Mouse (Mus musculus): ENCODE results near the gene Slc35e4. TPM values are rescaled to one million over a fixed set of nuclear protein-coding genes. Genes with fewer than 3 reads are reported as not detected.

The Slc35e4 gene
- polyA plus RNA-seq, 1 experiment = 69.6 TPM

DNA sequence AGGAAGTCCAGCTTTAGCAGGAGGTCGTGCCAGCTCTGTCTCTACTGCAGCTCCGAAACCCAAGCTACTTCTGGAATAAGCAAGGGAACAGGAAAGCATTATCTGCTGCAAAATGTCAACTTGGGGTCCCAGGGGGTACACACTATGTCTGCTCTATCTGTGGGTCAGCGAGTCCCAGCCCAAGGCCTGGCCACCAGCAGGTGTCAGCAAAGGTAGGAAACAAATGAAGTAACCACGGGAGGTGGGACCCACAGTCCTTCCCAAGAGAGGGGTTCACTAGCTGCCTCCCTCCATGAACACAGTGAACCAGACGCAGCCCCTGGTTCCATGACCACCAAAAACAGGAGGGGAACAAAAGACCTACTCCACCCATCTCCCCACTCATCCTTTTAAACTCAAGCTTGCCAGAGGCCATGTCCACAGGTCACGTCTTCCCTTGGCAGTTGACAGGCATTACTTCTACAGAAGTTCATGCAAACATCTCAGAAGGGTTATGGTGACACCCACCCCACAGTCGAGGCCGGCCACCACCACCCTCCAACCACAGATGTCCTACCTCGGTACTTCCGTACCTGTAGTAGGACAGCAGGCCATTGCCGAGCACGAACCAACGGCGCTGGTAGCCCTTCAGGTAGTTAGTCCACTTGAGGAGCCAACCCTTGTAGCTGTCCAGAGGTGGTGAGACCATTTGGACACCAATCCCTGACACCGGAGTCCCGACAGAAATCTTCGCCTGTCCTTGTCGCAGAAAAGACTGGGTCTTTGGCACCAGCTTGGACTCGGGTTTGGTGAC lies 51.6 kb downstream of the Slc35e4 start:
- TF ChIP-seq MYOG (IDR thresholded peaks at IDR 0.05; ENCODE audit: control insufficient read depth in 1 of 3, insufficient read depth in 1 of 3, insufficient read length in 2 of 3, low read depth in 2 of 3) = no peak
- no peak for TF ChIP-seq MAX (IDR thresholded peaks at IDR 0.05; ENCODE audit: low read depth)
- TF ChIP-seq TCF12 (IDR thresholded peaks at IDR 0.05; ENCODE audit: insufficient read depth, poor library complexity, severe bottlenecking) = no peak
- no peak for TF ChIP-seq SRF (IDR thresholded peaks at IDR 0.05; ENCODE audit: control insufficient read depth, insufficient read length, low read depth)
- TF ChIP-seq MYOD1 (IDR thresholded peaks at IDR 0.05; ENCODE audit: control insufficient read depth in 1 of 3, insufficient read length in 2 of 3, low read depth in 2 of 3) = no peak
- no peak for TF ChIP-seq REST (IDR thresholded peaks at IDR 0.05; ENCODE audit: insufficient read depth, insufficient read length)
- no peak for TF ChIP-seq CEBPB (IDR thresholded peaks at IDR 0.05; ENCODE audit: insufficient read depth, poor library complexity, severe bottlenecking)
- TF ChIP-seq E2F4 (IDR thresholded peaks at IDR 0.05; ENCODE audit: insufficient read depth) = no peak
- TF ChIP-seq POLR2AphosphoS2 (IDR thresholded peaks at IDR 0.05; ENCODE audit: insufficient read length, low read depth) = no peak
- no peak for TF ChIP-seq TCF3 (IDR thresholded peaks at IDR 0.05; ENCODE audit: insufficient read length, low read depth)
- no peak for TF ChIP-seq USF1 (IDR thresholded peaks at IDR 0.05; ENCODE audit: low read depth)
- no peak for TF ChIP-seq POLR2A (IDR thresholded peaks at IDR 0.05; ENCODE audit: insufficient read length, low read depth)
- no peaks in the 10 kb centered on the region for H3K79me2 ChIP-seq (ENCODE audit: control insufficient read depth, insufficient read depth)
- no peaks in the 10 kb centered on the region for H3K27me3 ChIP-seq (ENCODE audit: control insufficient read depth, insufficient read depth, insufficient read length)
- H3K36me3 ChIP-seq (ENCODE audit: control insufficient read depth, insufficient read depth) = no peaks in the 10 kb centered on the region
- peak overlapping the region; percentile 70 for H3K4me2 ChIP-seq (ENCODE audit: low read depth)
- peak overlapping the region; percentile 27 for H3K4me3 ChIP-seq
- H3ac ChIP-seq (ENCODE audit: control insufficient read depth, insufficient read length) = no peak overlapping the region

DNA sequence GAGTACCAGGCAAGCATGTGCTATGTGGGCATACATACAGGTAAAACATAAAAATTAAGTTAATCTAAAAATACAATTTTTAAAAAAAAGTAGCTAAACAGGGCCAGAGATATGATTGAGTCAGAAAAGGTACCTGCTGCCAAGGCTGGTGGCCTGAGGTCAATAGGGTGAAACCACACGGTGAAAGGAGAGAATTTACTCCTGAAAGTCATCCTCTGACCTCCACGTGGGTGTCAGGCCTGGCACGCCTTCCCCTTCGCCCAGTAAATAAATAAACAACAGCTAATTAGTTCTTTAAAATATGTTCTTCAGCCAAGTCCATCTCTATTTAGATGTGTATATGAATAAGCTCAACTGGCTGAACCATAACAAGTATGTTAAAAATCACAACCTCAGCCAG lies 54.1 kb downstream of the Slc35e4 start:
- H3K4me3 ChIP-seq = no peak overlapping the region
- no peak overlapping the region for H3ac ChIP-seq (ENCODE audit: control insufficient read depth, insufficient read length)
- H3K4me2 ChIP-seq (ENCODE audit: low read depth) = peak overlapping the region; percentile 42
- H3K79me2 ChIP-seq (ENCODE audit: control insufficient read depth, insufficient read depth) = no peaks in the 10 kb centered on the region
- no peaks in the 10 kb centered on the region for H3K27me3 ChIP-seq (ENCODE audit: control insufficient read depth, insufficient read depth, insufficient read length)
- TF ChIP-seq MYOD1 (IDR thresholded peaks at IDR 0.05; ENCODE audit: control insufficient read depth in 1 of 3, insufficient read length in 2 of 3, low read depth in 2 of 3) (no peak), POLR2AphosphoS2 (IDR thresholded peaks at IDR 0.05; ENCODE audit: insufficient read length, low read depth) (no peak), CEBPB (IDR thresholded peaks at IDR 0.05; ENCODE audit: insufficient read depth, poor library complexity, severe bottlenecking) (no peak), REST (IDR thresholded peaks at IDR 0.05; ENCODE audit: insufficient read depth, insufficient read length) (no peak), MYOG (IDR thresholded peaks at IDR 0.05; ENCODE audit: control insufficient read depth in 1 of 3, insufficient read depth in 1 of 3, insufficient read length in 2 of 3, low read depth in 2 of 3) (no peak), TCF12 (IDR thresholded peaks at IDR 0.05; ENCODE audit: insufficient read depth, poor library complexity, severe bottlenecking) (no peak), TCF3 (IDR thresholded peaks at IDR 0.05; ENCODE audit: insufficient read length, low read depth) (no peak), USF1 (IDR thresholded peaks at IDR 0.05; ENCODE audit: low read depth) (no peak), E2F4 (IDR thresholded peaks at IDR 0.05; ENCODE audit: insufficient read depth) (no peak), SRF (IDR thresholded peaks at IDR 0.05; ENCODE audit: control insufficient read depth, insufficient read length, low read depth) (no peak), MAX (IDR thresholded peaks at IDR 0.05; ENCODE audit: low read depth) (no peak), POLR2A (IDR thresholded peaks at IDR 0.05; ENCODE audit: insufficient read length, low read depth) (no peak)
- no peaks in the 10 kb centered on the region for H3K36me3 ChIP-seq (ENCODE audit: control insufficient read depth, insufficient read depth)

DNA sequence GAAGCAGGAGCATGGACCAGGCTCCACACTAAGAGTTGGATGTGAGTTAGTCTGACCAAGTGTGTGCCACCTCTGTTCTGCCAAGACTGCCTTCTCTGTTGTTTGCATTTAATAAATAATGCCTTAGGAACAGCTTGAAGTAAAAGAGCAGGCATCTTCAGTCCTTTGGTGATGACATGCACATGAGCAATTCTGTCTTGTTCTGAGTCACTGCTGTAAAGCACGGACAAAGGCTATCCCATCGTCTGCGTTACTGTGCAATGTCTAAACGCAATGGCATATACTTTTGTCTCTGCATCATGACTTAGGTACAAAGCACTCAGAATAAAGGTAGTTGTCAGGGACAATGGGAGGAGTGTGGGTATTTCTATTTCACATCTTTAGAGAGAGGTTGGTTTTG lies 54.7 kb downstream of the Slc35e4 start:
- Histone ChIP-seq H3K27me3 (ENCODE audit: control insufficient read depth, insufficient read depth, insufficient read length) (no peaks in the 10 kb centered on the region), H3ac (ENCODE audit: control insufficient read depth, insufficient read length) (no peak overlapping the region), H3K36me3 (ENCODE audit: control insufficient read depth, insufficient read depth) (no peaks in the 10 kb centered on the region), H3K4me3 (no peak overlapping the region), H3K79me2 (ENCODE audit: control insufficient read depth, insufficient read depth) (no peaks in the 10 kb centered on the region), H3K4me2 (ENCODE audit: low read depth) (peak overlapping the region; percentile 42)
- TF ChIP-seq REST (IDR thresholded peaks at IDR 0.05; ENCODE audit: insufficient read depth, insufficient read length) (no peak), MYOD1 (IDR thresholded peaks at IDR 0.05; ENCODE audit: control insufficient read depth in 1 of 3, insufficient read length in 2 of 3, low read depth in 2 of 3) (no peak), POLR2AphosphoS2 (IDR thresholded peaks at IDR 0.05; ENCODE audit: insufficient read length, low read depth) (no peak)

DNA sequence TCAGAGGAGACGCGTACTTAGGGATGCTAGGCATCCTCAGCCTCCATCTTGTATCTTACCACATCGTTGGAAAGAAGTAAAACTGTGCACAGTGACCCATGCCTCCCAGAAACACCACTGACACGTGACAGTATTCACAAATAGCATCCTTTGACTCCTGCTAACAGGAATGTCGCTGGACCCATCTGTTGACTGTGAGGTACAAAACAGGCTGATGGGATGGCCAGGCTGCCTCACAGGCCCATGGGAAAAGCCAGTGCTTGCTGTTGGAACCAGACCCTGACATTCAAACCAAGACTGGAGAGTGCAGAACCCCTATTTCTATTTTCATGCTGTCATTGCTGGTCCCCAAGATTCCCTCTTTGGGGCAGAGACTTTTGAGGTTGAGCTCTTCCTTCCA lies 56.6 kb downstream of the Slc35e4 start:
- H3K79me2 ChIP-seq (ENCODE audit: control insufficient read depth, insufficient read depth) = no peaks in the 10 kb centered on the region
- no peaks in the 10 kb centered on the region for H3K27me3 ChIP-seq (ENCODE audit: control insufficient read depth, insufficient read depth, insufficient read length)
- TF ChIP-seq E2F4 (IDR thresholded peaks at IDR 0.05; ENCODE audit: insufficient read depth) (no peak), TCF12 (IDR thresholded peaks at IDR 0.05; ENCODE audit: insufficient read depth, poor library complexity, severe bottlenecking) (no peak), POLR2A (IDR thresholded peaks at IDR 0.05; ENCODE audit: insufficient read length, low read depth) (no peak), MAX (IDR thresholded peaks at IDR 0.05; ENCODE audit: low read depth) (no peak)
- no peak overlapping the region for H3K4me2 ChIP-seq (ENCODE audit: low read depth)
- no peaks in the 10 kb centered on the region for H3K36me3 ChIP-seq (ENCODE audit: control insufficient read depth, insufficient read depth)
- no peak overlapping the region for H3ac ChIP-seq (ENCODE audit: control insufficient read depth, insufficient read length)
- H3K4me3 ChIP-seq = no peak overlapping the region

Other genes starting within 250 kb of the Slc35e4 start
- gene Osbp2, start 50.8 kb downstream of the Slc35e4 start, polyA plus RNA-seq (2012; fragmentation: generic; extraction: Trizol) = 1.3 TPM
- gene 4921536K21Rik, start 19.6 kb downstream of the Slc35e4 start, polyA plus RNA-seq (2012; fragmentation: generic; extraction: Trizol) = 1.3 TPM
- gene Dusp18, start 19.4 kb downstream of the Slc35e4 start, polyA plus RNA-seq (2012; fragmentation: generic; extraction: Trizol) = 26.5 TPM
- gene Tcn2, start 17.5 kb upstream of the Slc35e4 start, polyA plus RNA-seq (2012; fragmentation: generic; extraction: Trizol) = 16.4 TPM
- 104 TPM for gene Pes1, start 49.3 kb upstream of the Slc35e4 start, polyA plus RNA-seq (2012; fragmentation: generic; extraction: Trizol)
- 0.14 TPM for gene 4930556J24Rik, start 62.1 kb upstream of the Slc35e4 start, polyA plus RNA-seq (2012; fragmentation: generic; extraction: Trizol)
- not detected for gene Gal3st1, start 69.0 kb upstream of the Slc35e4 start, polyA plus RNA-seq (2012; fragmentation: generic; extraction: Trizol)
- gene Sec14l4, start 116.8 kb upstream of the Slc35e4 start, polyA plus RNA-seq (2012; fragmentation: generic; extraction: Trizol) = not detected
- not detected for gene Sec14l3, start 150.2 kb upstream of the Slc35e4 start, polyA plus RNA-seq (2012; fragmentation: generic; extraction: Trizol)
- gene Mtfp1, start 180.8 kb upstream of the Slc35e4 start, polyA plus RNA-seq (2012; fragmentation: generic; extraction: Trizol) = 21.1 TPM
- gene Sec14l2, start 208.8 kb upstream of the Slc35e4 start, polyA plus RNA-seq (2012; fragmentation: generic; extraction: Trizol) = 10.9 TPM
- gene Rnf215, start 220.5 kb upstream of the Slc35e4 start, polyA plus RNA-seq (2012; fragmentation: generic; extraction: Trizol) = 18.1 TPM
- 5.6 TPM for gene Ccdc157, start 245.6 kb upstream of the Slc35e4 start, polyA plus RNA-seq (2012; fragmentation: generic; extraction: Trizol)
- 47.0 TPM for gene Sf3a1, start 245.7 kb upstream of the Slc35e4 start, polyA plus RNA-seq (2012; fragmentation: generic; extraction: Trizol)

All from myocyte (in vitro differentiated cells).